Mouse (Mus musculus): Measurements from ENCODE around the gene Gif. TPM values are rescaled to one million over a fixed set of nuclear protein-coding genes. Genes with fewer than 3 reads are reported as not detected.

The Gif gene
- polyA plus RNA-seq, 1 experiment from 2014 or later = not detected

- Histone ChIP-seq H3K9ac (ENCODE audit: low read length) (no peak overlapping the region), H3K27ac (replicated peaks in 1 of 2; ENCODE audit: control insufficient read depth in 1 of 2, insufficient read depth in 1 of 2, low read depth in 2 of 2, low read length in 2 of 2) (no peak overlapping the region), H3K4me2 (ENCODE audit: low read length) (no peak overlapping the region), H3K9me3 (ENCODE audit: control insufficient read depth, low read length) (no peaks in the 10 kb centered on the region), H3K27me3 (ENCODE audit: control insufficient read depth, insufficient read depth, low read length) (no peaks in the 10 kb centered on the region), H3K4me1 (ENCODE audit: control insufficient read depth in 2 of 2, insufficient read depth in 2 of 2, low read length in 2 of 2) (no peaks in the 10 kb centered on the region), H3K36me3 (ENCODE audit: control insufficient read depth, insufficient read depth, low read length) (no peaks in the 10 kb centered on the region), H3K4me3 (ENCODE audit: control insufficient read depth in 1 of 2, insufficient read depth in 1 of 2, low read depth in 1 of 2, low read length in 2 of 2) (no peak overlapping the region)
- 79% methylated on average over 6 of the region's 6 CpGs for WGBS
- ATAC-seq (ENCODE audit: insufficient number of reproducible peaks, insufficient read depth, low FRiP score, low read depth) = no peak
Observed at GRCm38 (mm10) chr19:11794447-11794846, 47.1 kb downstream of the Gif start.

- H3K4me2 ChIP-seq (ENCODE audit: low read length) = no peak overlapping the region
- WGBS = 61% methylated on average over 8 of the region's 8 CpGs
- no peak overlapping the region for H3K27ac ChIP-seq (replicated peaks in 1 of 2; ENCODE audit: control insufficient read depth in 1 of 2, insufficient read depth in 1 of 2, low read depth in 2 of 2, low read length in 2 of 2)
- no peak for ATAC-seq (ENCODE audit: insufficient number of reproducible peaks, insufficient read depth, low FRiP score, low read depth)
- H3K4me1 ChIP-seq (ENCODE audit: control insufficient read depth in 2 of 2, insufficient read depth in 2 of 2, low read length in 2 of 2) = no peaks in the 10 kb centered on the region
- H3K9ac ChIP-seq (ENCODE audit: low read length) = no peak overlapping the region
- no peaks in the 10 kb centered on the region for H3K27me3 ChIP-seq (ENCODE audit: control insufficient read depth, insufficient read depth, low read length)
- no peak overlapping the region for H3K4me3 ChIP-seq (ENCODE audit: control insufficient read depth in 1 of 2, insufficient read depth in 1 of 2, low read depth in 1 of 2, low read length in 2 of 2)
- no peaks in the 10 kb centered on the region for H3K9me3 ChIP-seq (ENCODE audit: control insufficient read depth, low read length)
- H3K36me3 ChIP-seq (ENCODE audit: control insufficient read depth, insufficient read depth, low read length) = no peaks in the 10 kb centered on the region
Observed at GRCm38 (mm10) chr19:11800531-11801315, 53.4 kb downstream of the Gif start.

GRCm38 (mm10) chr19:11804423-11804822 lies 57.1 kb downstream of the Gif start:
- no peak overlapping the region for H3K4me3 ChIP-seq (ENCODE audit: control insufficient read depth in 1 of 2, insufficient read depth in 1 of 2, low read depth in 1 of 2, low read length in 2 of 2)
- H3K27me3 ChIP-seq (ENCODE audit: control insufficient read depth, insufficient read depth, low read length) = no peaks in the 10 kb centered on the region
- H3K36me3 ChIP-seq (ENCODE audit: control insufficient read depth, insufficient read depth, low read length) = no peaks in the 10 kb centered on the region
- ATAC-seq (ENCODE audit: insufficient number of reproducible peaks, insufficient read depth, low FRiP score, low read depth) = no peak
- WGBS = 61% methylated on average over 1 of the region's 1 CpGs
- no peak overlapping the region for H3K4me2 ChIP-seq (ENCODE audit: low read length)
- H3K27ac ChIP-seq (replicated peaks in 1 of 2; ENCODE audit: control insufficient read depth in 1 of 2, insufficient read depth in 1 of 2, low read depth in 2 of 2, low read length in 2 of 2) = no peak overlapping the region
- no peak overlapping the region for H3K9ac ChIP-seq (ENCODE audit: low read length)
- H3K4me1 ChIP-seq (ENCODE audit: control insufficient read depth in 2 of 2, insufficient read depth in 2 of 2, low read length in 2 of 2) = no peaks in the 10 kb centered on the region
- H3K9me3 ChIP-seq (ENCODE audit: control insufficient read depth, low read length) = no peaks in the 10 kb centered on the region

- Histone ChIP-seq H3K27ac (replicated peaks in 1 of 2; ENCODE audit: control insufficient read depth in 1 of 2, insufficient read depth in 1 of 2, low read depth in 2 of 2, low read length in 2 of 2) (no peak overlapping the region), H3K36me3 (ENCODE audit: control insufficient read depth, insufficient read depth, low read length) (no peaks in the 10 kb centered on the region), H3K9me3 (ENCODE audit: control insufficient read depth, low read length) (no peaks in the 10 kb centered on the region), H3K4me2 (ENCODE audit: low read length) (no peak overlapping the region), H3K9ac (ENCODE audit: low read length) (no peak overlapping the region), H3K4me3 (ENCODE audit: control insufficient read depth in 1 of 2, insufficient read depth in 1 of 2, low read depth in 1 of 2, low read length in 2 of 2) (no peak overlapping the region), H3K27me3 (ENCODE audit: control insufficient read depth, insufficient read depth, low read length) (no peaks in the 10 kb centered on the region), H3K4me1 (ENCODE audit: control insufficient read depth in 2 of 2, insufficient read depth in 2 of 2, low read length in 2 of 2) (no peaks in the 10 kb centered on the region; a peak in 1 of 4 replicates)
- WGBS = 43% methylated on average over 2 of the region's 2 CpGs
- no peak for ATAC-seq (ENCODE audit: insufficient number of reproducible peaks, insufficient read depth, low FRiP score, low read depth)
Observed at GRCm38 (mm10) chr19:11807251-11807650, 59.9 kb downstream of the Gif start.

- WGBS = 67% methylated on average over 6 of the region's 6 CpGs
- ATAC-seq (ENCODE audit: insufficient number of reproducible peaks, insufficient read depth, low FRiP score, low read depth) = no peak
Observed at GRCm38 (mm10) chr19:11807822-11808221, 60.5 kb downstream of the Gif start.

GRCm38 (mm10) chr19:11808452-11808851 lies 61.1 kb downstream of the Gif start:
- Histone ChIP-seq H3K27me3 (ENCODE audit: control insufficient read depth, insufficient read depth, low read length) (no peaks in the 10 kb centered on the region), H3K36me3 (ENCODE audit: control insufficient read depth, insufficient read depth, low read length) (no peaks in the 10 kb centered on the region), H3K27ac (replicated peaks in 1 of 2; ENCODE audit: control insufficient read depth in 1 of 2, insufficient read depth in 1 of 2, low read depth in 2 of 2, low read length in 2 of 2) (no peak overlapping the region), H3K4me3 (ENCODE audit: control insufficient read depth in 1 of 2, insufficient read depth in 1 of 2, low read depth in 1 of 2, low read length in 2 of 2) (no peak overlapping the region), H3K4me1 (ENCODE audit: control insufficient read depth in 2 of 2, insufficient read depth in 2 of 2, low read length in 2 of 2) (no peaks in the 10 kb centered on the region; a peak in 2 of 4 replicates), H3K4me2 (ENCODE audit: low read length) (no peak overlapping the region), H3K9ac (ENCODE audit: low read length) (no peak overlapping the region), H3K9me3 (ENCODE audit: control insufficient read depth, low read length) (no peaks in the 10 kb centered on the region)
- no peak for ATAC-seq (ENCODE audit: insufficient number of reproducible peaks, insufficient read depth, low FRiP score, low read depth)
- WGBS = 76% methylated on average over 2 of the region's 2 CpGs

More at GRCm38 (mm10) chr19:11807822-11808221, 60.5 kb downstream of the Gif start:
- Histone ChIP-seq H3K4me3 (ENCODE audit: control insufficient read depth in 1 of 2, insufficient read depth in 1 of 2, low read depth in 1 of 2, low read length in 2 of 2) (no peak overlapping the region), H3K27ac (replicated peaks in 1 of 2; ENCODE audit: control insufficient read depth in 1 of 2, insufficient read depth in 1 of 2, low read depth in 2 of 2, low read length in 2 of 2) (no peak overlapping the region), H3K9ac (ENCODE audit: low read length) (no peak overlapping the region), H3K9me3 (ENCODE audit: control insufficient read depth, low read length) (no peaks in the 10 kb centered on the region), H3K27me3 (ENCODE audit: control insufficient read depth, insufficient read depth, low read length) (no peaks in the 10 kb centered on the region), H3K4me2 (ENCODE audit: low read length) (no peak overlapping the region), H3K36me3 (ENCODE audit: control insufficient read depth, insufficient read depth, low read length) (no peaks in the 10 kb centered on the region), H3K4me1 (ENCODE audit: control insufficient read depth in 2 of 2, insufficient read depth in 2 of 2, low read length in 2 of 2) (no peaks in the 10 kb centered on the region; a peak in 1 of 4 replicates)

GRCm38 (mm10) chr19:11810003-11810758 lies 62.8 kb downstream of the Gif start:
- Histone ChIP-seq H3K36me3 (ENCODE audit: control insufficient read depth, insufficient read depth, low read length) (no peaks in the 10 kb centered on the region), H3K4me1 (ENCODE audit: control insufficient read depth in 2 of 2, insufficient read depth in 2 of 2, low read length in 2 of 2) (no peaks in the 10 kb centered on the region; a peak in 3 of 4 replicates), H3K9ac (ENCODE audit: low read length) (no peak overlapping the region), H3K27ac (replicated peaks in 1 of 2; ENCODE audit: control insufficient read depth in 1 of 2, insufficient read depth in 1 of 2, low read depth in 2 of 2, low read length in 2 of 2) (peak overlapping the region in 1 of 2 experiments; percentile 8; a peak in 1 of 4 replicates), H3K4me3 (ENCODE audit: control insufficient read depth in 1 of 2, insufficient read depth in 1 of 2, low read depth in 1 of 2, low read length in 2 of 2) (no peak overlapping the region), H3K27me3 (ENCODE audit: control insufficient read depth, insufficient read depth, low read length) (no peaks in the 10 kb centered on the region), H3K9me3 (ENCODE audit: control insufficient read depth, low read length) (no peaks in the 10 kb centered on the region), H3K4me2 (ENCODE audit: low read length) (no peak overlapping the region)
- no peak for ATAC-seq (ENCODE audit: insufficient number of reproducible peaks, insufficient read depth, low FRiP score, low read depth)
- 63% methylated on average over 5 of the region's 5 CpGs for WGBS
